Mouse (Mus musculus) layer of hippocampus, adult 9-10 months (tissue): Measurements from ENCODE around the gene Odf3l1.

Experiments used
- DNase-seq: peaks from one replicate; pipeline ENCODE4 v3.0.0; 2022; ENCODE audit warnings: low spot score

The Odf3l1 gene

DNA sequence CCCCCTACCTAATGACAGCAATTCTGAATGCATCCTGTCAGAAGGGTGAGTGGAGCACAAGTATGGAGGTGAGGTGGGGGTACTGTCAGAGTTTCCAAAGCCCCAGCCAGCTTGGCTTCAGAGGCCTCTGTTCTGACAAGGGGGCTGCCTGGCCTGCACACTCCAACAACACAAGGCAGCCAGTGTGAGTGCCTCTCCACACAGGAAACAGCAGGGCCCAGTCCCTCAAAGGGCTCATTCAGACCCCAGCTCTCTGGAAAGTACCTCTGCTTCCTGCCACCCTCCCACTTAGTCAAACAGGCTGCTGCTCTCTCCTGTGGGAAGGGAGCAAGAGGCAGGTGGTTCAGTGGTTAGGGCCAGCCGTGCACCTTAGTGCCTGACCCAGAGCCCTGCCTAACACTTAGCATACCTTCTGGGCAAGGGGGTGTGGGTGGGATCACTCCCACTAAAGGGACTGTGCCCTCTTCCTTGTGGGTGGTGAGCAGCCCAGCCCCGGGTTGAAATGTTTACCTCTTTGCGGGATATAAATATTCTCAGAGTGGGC, 17.1 kb upstream of the Odf3l1 start:
- DNase-seq, result no peak

GRCm38 (mm10) chr9:56880790-56881189, 16.3 kb upstream of the Odf3l1 start:
- no peak for DNase-seq

DNA sequence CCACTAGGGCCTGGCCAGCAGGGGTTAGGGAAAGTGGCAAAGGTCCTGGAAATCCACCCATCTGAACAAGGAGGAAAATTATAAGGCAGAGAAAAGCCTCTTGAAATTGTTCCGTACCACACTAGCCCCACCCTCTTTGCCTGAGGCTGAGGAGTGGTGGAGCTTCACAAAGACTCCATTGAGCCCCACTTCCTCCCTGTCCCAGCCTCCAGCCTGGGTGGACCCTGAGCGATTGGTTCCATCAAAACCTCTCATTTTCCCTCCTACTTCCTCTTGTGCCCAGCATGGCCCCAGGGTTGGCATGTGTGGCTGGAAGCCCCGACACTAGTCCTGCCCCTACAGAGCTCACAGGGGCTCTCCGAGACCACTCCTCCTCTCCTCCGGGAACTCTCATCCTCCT, 12.8 kb upstream of the Odf3l1 start:
- no peak for DNase-seq

DNA sequence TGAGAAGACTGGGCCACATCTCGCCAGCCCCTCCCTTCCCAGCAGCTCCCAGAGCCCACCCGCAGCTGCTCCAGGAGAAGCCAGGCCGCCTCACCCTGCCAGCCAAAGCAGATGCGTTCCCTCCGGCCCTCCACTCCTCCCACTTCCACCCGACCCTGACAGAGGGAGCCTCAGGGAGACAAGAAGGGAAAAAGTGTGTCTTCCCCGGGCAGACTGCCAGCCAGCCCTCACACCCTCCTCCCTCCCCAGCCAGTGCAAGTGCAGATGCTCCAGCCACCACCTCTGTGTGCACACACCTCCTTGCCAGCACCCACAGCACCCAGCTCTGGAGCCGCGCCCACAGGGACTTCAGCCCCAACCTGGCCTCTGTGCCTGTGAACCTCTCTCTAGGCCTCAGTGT, 12.3 kb upstream of the Odf3l1 start:
- DNase-seq, result no peak

DNA sequence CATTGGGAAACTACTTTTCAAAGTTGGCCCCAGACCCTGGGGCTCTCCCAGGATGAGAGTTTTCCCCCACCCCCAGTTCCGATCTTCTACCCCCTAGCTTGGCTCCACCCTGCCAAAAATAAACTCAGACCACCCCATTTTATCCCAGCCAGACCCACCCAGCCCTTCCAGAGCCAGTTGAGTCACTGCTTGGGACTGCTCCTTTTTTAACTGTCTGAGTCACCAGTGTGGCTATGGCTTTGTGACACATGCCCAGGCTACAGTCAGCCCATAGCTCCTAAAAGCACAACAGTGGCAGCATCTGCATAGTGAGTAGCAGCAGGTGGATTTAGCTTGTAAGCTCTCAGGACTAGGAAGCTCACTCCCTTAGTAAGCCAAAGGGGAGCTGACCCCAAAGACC, 8.6 kb upstream of the Odf3l1 start:
- DNase-seq, result no peak

DNA sequence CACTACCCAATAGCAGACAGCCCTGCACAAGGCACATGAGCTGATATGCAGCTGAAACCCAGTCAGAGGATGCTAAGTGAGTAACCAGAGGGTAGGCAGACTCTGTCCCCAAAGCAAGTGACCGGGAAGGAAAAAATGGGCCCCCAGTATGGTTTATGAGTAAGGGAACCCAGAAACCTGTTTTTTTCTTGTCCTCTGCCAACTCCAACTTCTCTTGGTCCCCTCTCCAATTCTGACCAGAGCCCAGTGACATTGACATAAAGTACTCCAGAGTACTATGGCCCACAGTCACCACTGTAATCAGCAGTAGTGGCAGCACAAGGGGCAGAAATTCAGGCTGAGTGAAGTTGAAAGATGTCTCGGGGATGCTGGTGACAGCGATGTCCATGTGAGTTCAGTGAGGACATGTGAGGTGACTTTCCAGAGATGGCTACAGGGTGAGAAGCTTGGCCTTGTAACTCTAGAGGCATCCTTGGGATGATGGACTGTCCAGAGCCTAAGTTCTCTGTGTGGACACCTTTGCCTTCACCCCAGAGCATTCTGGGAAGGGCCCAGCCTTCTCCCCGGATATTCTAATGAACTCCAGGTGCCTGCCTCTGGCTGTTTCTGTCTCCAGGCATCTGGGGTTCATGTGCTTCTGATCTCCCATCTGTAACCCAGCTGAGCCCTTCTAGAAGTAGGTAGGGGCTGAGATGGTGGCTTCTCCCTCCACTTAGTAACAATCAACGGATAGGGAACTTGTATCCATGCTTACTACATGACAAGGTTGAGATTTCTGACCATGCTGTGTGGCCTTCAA, 7.8 kb upstream of the Odf3l1 start:
- no peak for DNase-seq

DNA sequence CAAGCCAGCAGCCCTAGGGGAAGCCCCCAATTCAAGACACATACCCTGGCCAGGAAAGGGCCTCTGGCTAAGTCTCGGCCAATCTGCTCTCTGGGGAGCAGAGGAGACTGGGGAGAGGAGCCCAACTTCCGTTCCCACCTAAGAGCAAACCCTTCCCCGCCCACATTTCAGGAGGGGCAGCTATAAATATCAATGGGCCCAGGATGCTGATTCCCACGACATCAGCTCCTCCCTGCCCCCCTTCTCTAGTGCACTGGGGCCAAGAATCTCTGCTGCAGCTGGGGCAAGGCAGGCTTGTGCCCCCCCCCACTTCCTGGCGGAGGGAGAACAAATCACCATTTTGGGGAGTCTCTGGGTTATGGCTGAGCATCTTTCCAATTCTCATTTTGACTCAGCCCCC, 6.7 kb upstream of the Odf3l1 start:
- no peak for DNase-seq

DNA sequence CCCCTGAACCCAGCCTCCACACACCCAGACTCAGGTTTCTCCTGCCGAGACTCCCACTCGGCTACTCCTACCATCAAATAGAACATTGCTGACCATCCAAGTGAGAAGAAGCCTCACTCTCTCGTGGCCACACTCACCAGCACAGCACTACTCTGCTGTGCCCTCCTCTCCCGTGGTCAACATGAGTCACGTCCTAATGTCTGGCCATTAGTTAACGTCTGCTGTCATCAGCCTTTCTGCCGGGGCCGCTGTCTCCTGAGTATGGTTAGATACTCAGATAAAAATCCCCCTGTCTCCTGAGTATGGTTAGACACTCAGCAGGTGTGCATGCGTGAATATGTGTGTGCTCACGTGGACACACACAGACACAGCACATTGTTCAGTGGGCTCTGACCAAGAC, 6.3 kb upstream of the Odf3l1 start:
- DNase-seq, result no peak

DNA sequence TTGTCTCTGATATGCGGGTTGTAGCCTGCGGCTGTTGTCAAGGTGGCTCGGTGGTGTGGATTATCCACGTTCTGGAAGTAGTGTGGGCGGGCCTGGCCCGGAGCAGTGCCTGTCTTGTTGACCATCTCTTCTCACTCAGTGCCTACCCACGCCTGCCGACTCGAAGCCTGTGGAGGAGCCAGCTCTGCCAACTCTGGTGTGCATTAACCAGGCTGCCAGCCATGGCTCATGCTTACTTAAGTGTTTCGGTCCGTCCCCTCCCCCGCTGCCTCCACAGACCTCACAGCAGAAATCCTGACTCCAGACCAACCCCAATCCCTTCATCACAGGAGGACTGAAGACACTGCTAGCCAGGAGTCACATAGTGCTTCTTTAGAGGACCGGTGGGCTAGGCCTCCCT, 5.1 kb upstream of the Odf3l1 start:
- DNase-seq, result no peak

GRCm38 (mm10) chr9:56868292-56868691, 3.8 kb upstream of the Odf3l1 start:
- no peak for DNase-seq

DNA sequence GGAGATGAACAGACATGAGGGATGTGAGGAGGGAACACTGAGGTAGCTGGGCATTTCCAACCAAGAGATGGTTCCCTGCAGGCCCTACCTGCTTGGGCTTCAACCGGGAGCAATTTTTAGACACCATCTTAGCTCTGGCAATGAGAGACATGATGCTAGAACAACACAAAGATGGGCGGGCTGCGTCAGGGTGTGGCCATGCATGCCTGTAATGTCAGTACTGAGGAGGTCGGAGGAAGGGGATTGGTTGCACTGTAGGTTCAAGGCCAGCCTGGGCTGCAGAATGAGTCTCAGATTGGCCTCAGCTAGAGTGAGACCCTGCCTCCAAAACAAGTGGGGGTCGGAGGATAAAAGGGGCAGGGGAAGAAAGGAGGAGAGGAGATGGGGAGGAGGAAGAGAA, 2.0 kb upstream of the Odf3l1 start:
- DNase-seq, result no peak

DNA sequence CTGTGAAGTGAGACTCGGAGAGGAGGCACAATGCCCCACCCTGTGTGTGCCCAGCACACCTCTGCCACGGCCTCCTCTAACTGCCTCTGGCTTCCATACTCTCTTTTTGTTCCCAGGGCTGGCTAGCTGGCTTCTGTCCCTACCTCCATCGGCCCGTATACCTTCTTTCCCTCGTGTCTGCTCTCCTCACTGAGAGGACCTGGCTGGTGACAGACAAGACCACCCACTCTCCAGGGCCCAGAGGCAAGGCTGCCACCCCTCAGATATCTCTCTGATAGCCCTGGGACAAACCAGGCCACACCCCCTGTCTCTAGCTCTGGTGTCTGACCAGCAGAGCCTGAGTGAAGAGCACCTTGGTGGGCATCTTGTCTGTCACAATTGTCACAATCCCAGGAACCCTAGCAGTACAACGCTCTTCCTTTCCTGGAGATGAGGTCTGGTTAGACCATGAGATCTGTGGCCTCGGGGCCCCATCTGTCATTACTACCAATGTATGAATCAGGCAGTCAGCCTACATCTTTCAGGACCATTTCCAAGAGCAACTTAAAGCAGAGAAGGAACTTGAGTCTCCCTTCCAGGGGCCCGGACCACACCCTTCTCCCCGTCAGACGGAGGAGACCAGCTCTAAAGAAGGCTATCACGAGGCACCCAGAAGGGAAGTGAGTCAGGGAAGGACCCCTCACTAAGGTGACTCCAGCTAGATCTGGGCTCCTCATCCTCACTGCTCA, 1.4 kb upstream of the Odf3l1 start:
- DNase-seq, result no peak

GRCm38 (mm10) chr9:56864832-56865231, 353 bp upstream of the Odf3l1 start, which contains the start of gene Cspg4:
TSS of gene Cspg4 (plus strand) at chr9:56865033.
- no peak for DNase-seq

- no peak for DNase-seq
Observed at GRCm38 (mm10) chr9:56862863-56863262, 1.6 kb downstream of the Odf3l1 start.

DNA sequence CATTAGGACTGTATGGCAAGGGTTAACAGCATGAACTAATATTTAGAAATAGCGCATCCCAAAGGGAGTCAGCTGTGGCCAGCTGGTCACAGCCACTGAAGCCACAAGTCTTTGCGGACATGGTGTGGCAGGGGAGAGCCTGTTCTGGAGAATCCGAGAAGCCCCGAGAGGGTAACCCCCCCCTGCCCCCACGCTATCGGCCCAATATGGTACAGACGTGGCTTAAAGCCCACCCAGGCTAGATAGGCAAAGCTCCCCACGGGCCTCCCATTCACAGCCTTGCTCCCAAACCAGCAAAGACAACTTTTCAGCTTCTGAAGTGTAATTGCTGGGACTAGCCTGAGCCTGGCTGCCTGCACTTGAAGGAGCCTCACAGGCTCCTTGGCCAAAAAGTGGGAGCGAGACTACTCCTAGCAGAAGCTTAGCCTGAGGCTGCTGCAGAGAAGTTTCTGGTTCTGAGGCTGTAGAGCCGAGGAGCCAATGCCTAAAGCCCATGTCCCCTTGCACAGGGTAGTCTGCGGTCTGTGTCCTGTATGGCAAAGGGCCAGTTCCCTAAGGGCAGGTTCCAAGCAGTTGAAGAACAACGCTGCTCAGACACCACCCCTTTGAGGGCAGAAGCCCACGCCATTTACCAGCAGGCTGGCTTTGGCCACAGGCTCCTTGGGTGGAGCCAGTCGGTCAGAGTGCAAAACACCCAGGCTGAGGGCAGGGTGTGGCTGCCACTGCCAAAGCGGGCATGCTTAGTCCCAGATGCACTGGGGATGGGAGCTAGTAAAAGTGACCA, 3.8 kb downstream of the Odf3l1 start:
- DNase-seq, result no peak

GRCm38 (mm10) chr9:56860035-56860434, 4.4 kb downstream of the Odf3l1 start:
- DNase-seq, result no peak

- DNase-seq, result no peak
Observed at GRCm38 (mm10) chr9:56857463-56857862, 7.0 kb downstream of the Odf3l1 start.

DNA sequence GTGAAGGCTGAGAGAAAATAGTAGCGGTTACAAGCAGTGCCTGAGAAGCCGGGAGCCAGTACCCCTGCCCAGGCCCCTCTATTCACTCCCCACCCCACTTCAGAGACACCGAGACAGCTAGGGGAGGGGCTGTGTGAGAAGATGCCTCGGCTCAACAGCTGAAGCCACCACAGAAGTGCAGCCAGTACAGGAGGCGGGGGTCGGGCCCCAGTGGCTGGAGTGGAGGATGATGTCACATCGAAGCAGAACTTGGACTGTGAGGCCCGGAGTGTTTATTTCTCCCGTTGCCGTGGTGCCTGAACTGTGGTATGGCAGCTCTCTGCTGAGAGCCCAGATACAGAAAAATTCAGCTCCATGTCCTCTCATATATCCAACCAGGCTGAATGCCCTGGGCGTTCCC, 12.7 kb downstream of the Odf3l1 start:
- no peak for DNase-seq

DNA sequence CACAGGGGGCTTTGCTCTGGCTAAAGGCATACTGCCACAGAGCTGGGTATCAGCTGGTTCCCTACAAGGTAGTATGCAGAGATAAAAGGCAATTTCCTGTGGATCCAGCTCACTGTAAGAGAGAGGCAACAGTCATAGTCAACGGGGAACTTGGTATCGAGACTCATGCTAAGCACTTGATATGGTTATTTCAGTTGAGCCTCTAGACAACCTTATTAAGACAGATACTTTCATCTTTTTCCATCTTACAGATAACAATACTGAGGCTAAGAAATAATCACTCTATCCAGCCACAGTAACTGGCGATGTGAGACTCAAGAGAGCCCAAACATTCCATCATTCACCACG, 13.6 kb downstream of the Odf3l1 start:
- DNase-seq, result no peak

GRCm38 (mm10) chr9:56850128-56850904, 14.2 kb downstream of the Odf3l1 start:
- no peak for DNase-seq

GRCm38 (mm10) chr9:56847523-56847922, 17.0 kb downstream of the Odf3l1 start:
- DNase-seq, result no peak

- no peak for DNase-seq
Observed at GRCm38 (mm10) chr9:56844644-56845043, 19.8 kb downstream of the Odf3l1 start.
